Mouse (Mus musculus) frontal cortex, adult (tissue): Measurements from ENCODE around the gene Afg1l.

Experiments
- ATAC-seq: cut with Nextera tagmentation; 2 replicates; pipeline ENCODE4 v1.9.2; 2017; ENCODE audit warnings: mild to moderate bottlenecking, moderate library complexity, mixed read lengths; ENCODE audit not compliant: low TSS enrichment

Afg1l gene

DNA sequence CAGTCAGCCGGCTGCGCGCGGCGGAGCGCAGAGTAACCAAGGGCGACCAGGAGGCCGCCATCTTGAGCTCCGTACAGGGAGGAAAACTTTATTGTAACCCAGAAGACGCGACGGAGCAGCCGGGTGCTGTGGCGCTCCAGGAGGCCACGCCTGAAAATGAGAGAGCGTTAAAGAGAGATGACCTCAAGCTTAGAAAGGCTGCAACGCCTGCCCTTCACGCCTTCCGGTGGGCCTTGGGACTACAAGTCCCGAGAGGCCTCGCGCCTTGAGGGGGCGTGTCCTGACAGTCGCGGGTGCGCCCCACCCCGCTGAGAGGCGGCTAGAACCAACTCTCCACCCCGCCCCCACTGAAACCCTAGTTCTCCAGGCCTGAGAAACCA is at the start of gene Afg1l:
Gene Afg1l (minus strand): TSS at position 225 of the 380 bp plus-strand sequence.
- ATAC-seq: peak; percentile 95

DNA sequence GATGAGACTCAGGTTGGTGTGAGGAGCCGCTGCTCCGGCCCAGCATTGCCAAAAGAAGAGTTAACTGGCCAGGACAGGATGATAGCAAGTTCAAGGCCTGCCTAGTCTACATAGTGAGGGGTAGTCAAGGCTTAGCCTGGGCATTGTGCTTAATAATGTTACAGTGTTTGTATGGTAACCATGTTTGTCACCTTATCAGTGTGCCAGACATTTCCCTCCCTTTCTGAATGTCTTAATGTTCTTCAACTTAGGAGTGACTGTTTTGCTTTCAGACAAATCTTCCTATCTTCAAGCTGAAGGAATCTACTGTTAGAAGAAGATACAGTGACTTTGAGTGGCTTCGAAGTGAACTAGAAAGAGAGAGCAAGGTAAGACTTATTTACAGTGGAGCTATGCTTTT is 47.3 kb upstream of the Afg1l start:
- no peak for ATAC-seq

DNA sequence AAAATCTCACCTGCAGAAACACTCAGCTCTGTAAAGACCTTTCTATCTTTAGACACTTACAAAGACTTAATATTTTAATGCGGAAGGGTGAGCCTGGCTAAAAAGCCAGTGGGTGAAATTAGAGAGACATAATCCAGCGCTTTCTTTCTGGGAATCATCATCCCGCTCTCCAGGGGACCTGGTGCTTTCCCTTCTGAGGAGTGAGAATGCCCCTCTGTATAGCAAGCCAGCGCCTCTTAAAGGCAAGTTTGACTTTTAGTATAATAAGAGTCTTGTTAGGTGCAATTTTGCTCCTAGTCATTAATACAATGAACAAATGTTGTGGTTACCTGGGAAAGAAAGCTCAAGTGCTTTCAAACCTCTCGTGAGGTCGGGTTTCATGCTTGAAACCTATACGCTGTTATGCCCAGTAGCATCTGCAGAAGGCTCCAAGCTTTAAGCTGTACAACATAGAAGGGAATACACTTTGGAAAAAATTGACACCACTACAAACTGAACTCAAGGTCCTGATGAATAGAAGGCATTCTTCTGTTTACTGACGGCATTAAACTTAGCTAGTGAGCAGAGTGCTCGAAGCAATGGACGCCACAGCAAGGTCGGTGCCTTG is 45.3 kb upstream of the Afg1l start:
- ATAC-seq: no peak

DNA sequence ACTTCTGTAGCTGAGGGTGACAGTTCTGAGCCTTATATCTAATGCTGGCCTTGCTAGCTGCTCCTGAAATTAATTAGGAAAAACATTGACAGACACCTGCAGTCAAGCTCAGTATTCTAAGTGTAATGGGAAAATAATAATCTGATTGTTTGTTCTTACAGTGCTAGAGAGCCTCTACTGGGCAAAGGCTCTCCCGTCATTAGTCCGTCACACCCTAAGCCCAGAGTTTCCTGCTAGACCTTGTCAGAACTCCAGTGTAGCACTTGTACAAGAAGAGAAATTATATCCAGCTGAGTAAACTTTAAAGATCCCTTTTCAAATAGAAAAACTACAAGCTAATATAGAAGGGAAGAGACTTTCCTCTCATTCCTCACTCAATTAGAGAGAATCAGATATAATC is 44.5 kb upstream of the Afg1l start:
- no peak for ATAC-seq

DNA sequence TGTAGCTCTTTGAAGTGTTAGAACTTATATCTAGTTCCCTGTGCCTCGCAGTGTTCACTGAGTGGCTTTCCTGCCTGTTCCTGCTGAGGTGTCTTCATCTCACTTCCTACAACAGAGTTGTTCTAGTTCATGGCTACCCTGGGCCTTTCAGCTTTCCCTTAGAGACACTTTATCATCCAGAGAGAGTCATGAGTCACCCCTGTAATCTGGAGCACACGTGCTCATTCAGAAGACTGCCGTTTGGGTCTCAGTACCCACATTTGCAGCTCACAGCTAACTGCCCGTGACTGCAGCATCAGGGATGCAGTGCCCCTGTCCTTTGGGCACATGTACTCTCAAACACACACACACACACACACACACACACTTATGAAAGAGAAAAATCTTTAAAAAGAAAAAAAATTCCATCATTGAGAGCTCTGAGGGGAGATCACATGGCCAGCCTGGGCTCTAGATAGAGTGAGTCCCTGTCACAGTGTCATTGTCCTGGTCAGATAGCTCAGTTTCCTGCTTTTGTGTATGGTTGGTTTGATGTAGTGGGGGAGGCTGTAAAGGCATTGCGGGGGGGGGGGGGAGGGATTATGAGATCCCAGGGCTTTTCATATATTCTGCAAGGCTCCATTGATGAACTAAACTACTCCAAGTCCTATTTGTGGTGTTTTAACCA is 43.1 kb upstream of the Afg1l start:
- ATAC-seq: peak; percentile 81

- no peak for ATAC-seq
Observed at GRCm38 (mm10) chr10:42518363-42518762, 40.0 kb upstream of the Afg1l start.

GRCm38 (mm10) chr10:42514125-42514524 is 35.8 kb upstream of the Afg1l start:
- no peak for ATAC-seq

DNA sequence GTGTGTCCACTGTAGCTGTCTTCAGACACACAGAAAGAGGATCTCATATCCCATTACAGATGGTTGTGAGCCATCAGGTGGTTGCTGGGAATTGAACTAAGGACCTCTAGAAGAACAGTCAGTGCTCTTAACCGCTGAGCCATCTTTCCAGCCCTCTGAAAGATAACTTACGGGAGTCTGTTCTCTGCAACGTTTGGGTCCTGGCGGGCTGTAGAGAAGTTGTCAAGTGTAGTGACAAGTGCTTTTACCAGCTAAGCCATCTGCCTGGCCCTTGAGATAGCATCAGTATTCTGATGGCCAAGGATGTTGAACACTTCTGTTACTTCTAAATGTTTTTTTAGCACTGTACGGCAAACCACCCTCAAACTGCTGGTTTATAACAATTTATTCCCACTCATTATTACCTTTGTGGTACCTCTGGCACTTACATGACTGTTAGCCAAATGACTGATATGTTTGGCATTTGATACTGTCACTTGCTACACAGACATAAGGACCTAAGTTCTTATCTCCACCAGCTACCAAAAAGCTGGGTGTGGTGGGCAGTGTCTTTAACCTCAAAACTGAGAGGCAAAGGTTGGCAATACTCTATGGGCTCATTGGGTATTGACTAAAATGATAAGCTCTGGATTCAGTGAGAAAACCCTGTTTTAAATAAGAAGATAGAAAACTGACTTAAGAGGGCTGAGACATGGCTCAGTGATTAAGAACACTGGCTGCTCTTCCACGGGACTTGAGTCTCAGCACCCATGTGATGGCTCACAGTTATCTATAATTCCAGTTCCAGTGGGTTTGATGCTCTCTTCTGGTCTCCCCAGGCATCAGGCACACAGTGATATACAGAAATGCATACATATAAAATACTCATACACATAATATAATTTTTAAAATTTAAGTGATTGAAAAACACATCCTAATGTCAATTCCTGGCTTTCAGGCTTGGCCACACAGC is 33.1 kb upstream of the Afg1l start:
- no peak for ATAC-seq

GRCm38 (mm10) chr10:42510141-42510540 is 31.8 kb upstream of the Afg1l start:
- ATAC-seq: no peak

- ATAC-seq: no peak
Observed at GRCm38 (mm10) chr10:42504096-42504710, 25.8 kb upstream of the Afg1l start.

GRCm38 (mm10) chr10:42502349-42503111 is 24.2 kb upstream of the Afg1l start:
- ATAC-seq: peak; percentile 67

DNA sequence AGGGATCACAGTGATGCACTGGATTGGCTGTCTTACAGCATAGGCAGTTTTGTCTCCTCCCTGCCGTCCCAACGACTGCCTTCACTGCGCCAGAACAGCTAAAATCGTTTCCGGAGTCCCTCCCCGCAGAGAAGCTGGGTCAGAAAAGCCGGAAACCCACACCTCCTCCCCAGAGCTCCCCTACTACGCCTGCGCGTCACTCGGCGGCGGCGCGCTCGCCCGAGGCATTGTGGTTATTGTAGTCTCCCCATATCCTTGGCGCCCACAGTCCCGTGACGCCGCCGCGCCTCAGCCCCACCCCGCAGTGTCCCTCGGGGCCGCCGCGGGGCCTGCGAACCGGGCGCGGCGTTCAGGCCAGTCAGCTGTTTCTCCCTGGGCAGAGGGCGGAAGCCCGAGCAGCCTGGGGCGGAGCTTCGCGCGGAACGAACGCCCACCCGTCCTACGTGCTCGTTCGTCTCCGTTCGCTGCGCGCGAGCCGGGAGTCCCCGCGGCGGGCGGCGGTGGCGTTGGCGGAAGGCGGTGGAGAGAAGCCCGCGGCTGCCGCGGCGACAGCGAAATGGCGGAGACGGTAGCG is 23.5 kb upstream of the Afg1l start, which contains the start of gene Snx3:
Gene Snx3 (plus strand): TSS at position 256 of the 574 bp plus-strand sequence.
- peak; percentile 96 for ATAC-seq

DNA sequence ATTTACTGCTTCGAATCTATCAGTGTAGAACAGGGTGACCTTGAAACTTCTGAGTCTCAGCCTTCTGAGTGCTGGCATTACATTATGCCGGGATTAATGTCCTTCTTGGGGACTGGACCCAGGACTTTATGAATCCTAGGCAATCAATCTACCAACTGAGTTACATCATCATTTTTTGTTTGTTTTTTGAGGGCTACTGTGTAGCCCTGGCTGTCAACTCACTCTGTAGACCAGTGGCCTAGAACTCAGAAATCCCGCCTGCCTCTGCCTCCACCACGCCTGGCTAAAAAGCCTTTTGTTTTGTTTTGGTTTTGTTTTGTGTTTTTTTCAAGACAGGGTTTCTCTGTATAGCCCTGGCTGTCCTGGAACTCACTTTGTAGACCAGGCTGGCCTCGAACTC is 22.8 kb upstream of the Afg1l start:
- ATAC-seq: no peak

DNA sequence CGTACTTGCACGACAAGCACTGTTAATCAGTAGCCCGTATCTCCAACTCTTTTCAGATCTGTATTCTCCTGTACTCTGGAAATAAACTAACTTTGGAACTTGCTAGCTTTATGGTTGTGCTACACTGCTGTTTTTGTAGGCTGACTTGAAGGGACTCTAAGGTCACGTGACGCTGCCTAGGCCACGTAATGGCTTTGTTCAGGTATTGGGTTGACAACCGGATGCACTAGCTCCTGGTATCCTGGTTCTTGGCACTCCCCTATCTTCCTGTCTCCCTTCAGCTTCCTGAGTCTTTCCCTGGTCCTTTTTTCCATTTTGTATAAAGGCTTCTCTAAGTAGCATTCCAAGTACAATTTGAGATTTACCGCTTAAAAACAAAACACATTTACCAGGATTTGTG is 22.2 kb upstream of the Afg1l start:
- ATAC-seq: no peak

- no peak for ATAC-seq
Observed at GRCm38 (mm10) chr10:42493000-42493399, 14.6 kb upstream of the Afg1l start.

GRCm38 (mm10) chr10:42492027-42492771 is 13.8 kb upstream of the Afg1l start:
- no peak for ATAC-seq

DNA sequence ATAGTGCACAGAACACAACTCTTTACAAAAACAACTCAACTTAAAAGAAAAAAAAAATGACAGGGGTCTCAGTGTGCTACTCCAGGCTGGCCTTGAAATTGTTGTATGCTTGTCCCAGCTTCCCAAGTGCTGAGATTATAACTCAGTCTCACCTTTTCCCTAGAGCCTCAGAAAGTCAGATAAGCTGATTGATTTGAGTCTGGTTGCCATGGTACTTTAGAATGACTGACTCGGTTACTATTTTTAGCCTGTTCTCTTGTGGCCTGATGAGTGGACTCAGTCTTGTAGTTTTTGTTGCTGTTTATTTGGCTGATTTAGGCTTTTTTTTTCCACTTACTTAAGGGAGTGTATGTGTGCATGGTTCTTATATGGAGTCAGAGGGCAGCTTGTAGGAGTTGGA is 12.8 kb upstream of the Afg1l start:
- no peak for ATAC-seq

- no peak for ATAC-seq
Observed at GRCm38 (mm10) chr10:42488606-42489296, 10.4 kb upstream of the Afg1l start.

DNA sequence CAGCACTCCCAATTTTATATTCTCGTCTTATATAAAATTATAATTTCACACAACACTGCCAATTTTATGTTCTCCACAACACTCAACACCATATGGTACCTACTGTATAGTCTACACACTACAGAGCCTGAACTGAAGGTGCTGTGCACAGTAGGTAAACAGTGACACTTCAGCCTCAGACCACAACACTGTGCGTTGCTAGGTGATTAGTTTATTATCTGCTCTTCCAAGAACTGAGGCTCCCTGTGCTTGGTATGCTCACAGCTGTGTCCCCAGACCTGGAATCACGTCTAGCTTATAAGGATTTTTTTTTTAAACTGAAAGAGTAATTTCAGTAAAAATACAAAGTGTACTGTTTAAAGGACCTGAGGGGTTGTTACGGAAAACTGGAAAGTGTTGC is 2.4 kb upstream of the Afg1l start:
- ATAC-seq: peak; percentile 20; the same call in 1 of the 2 replicates
